Mouse (Mus musculus): ENCODE measurements at regions not wholly inside any gene's neighbourhood (a gene's known extent, or its start where the extent isn't known, plus 50 kb on each side); places are given as distances from the start of the nearest gene placed in this dataset.

- TF ChIP-seq POLR2A (IDR thresholded peaks at IDR 0.05; ENCODE audit: insufficient read length, low read depth) (no peak), POLR2AphosphoS2 (IDR thresholded peaks at IDR 0.05; ENCODE audit: insufficient read length, low read depth) (no peak), SRF (IDR thresholded peaks at IDR 0.05; ENCODE audit: control insufficient read depth, insufficient read length, low read depth) (no peak), REST (IDR thresholded peaks at IDR 0.05; ENCODE audit: insufficient read depth, insufficient read length) (no peak), MYOG (IDR thresholded peaks at IDR 0.05; ENCODE audit: control insufficient read depth in 1 of 3, insufficient read depth in 1 of 3, insufficient read length in 2 of 3, low read depth in 2 of 3) (no peak), TCF3 (IDR thresholded peaks at IDR 0.05; ENCODE audit: insufficient read length, low read depth) (no peak), MYOD1 (IDR thresholded peaks at IDR 0.05; ENCODE audit: control insufficient read depth in 1 of 3, insufficient read length in 2 of 3, low read depth in 2 of 3) (no peak), CEBPB (IDR thresholded peaks at IDR 0.05; ENCODE audit: insufficient read depth, poor library complexity, severe bottlenecking) (no peak), USF1 (IDR thresholded peaks at IDR 0.05; ENCODE audit: low read depth) (no peak), TCF12 (IDR thresholded peaks at IDR 0.05; ENCODE audit: insufficient read depth, poor library complexity, severe bottlenecking) (no peak), E2F4 (IDR thresholded peaks at IDR 0.05; ENCODE audit: insufficient read depth) (no peak), MAX (IDR thresholded peaks at IDR 0.05; ENCODE audit: low read depth) (no peak)
- H3K4me3 ChIP-seq, result no peak overlapping the region
- no peaks in the 10 kb centered on the region for H3K79me2 ChIP-seq (ENCODE audit: control insufficient read depth, insufficient read depth)
- H3K36me3 ChIP-seq (ENCODE audit: control insufficient read depth, insufficient read depth), result no peaks in the 10 kb centered on the region
- no peaks in the 10 kb centered on the region for H3K27me3 ChIP-seq (ENCODE audit: control insufficient read depth, insufficient read depth, insufficient read length)
- no peak overlapping the region for H3ac ChIP-seq (ENCODE audit: control insufficient read depth, insufficient read length)
- H3K4me2 ChIP-seq (ENCODE audit: low read depth), result no peak overlapping the region
These were observed 282.8 kb upstream of the Gria1 start for GRCm38 (mm10) chr11:56728204-56729002.

- no peak overlapping the region for H3K4me3 ChIP-seq
- H3K4me2 ChIP-seq (ENCODE audit: low read depth), result no peak overlapping the region
- no peaks in the 10 kb centered on the region for H3K27me3 ChIP-seq (ENCODE audit: control insufficient read depth, insufficient read depth, insufficient read length)
- H3K36me3 ChIP-seq (ENCODE audit: control insufficient read depth, insufficient read depth), result no peaks in the 10 kb centered on the region
- TF ChIP-seq MYOD1 (IDR thresholded peaks at IDR 0.05; ENCODE audit: control insufficient read depth in 1 of 3, insufficient read length in 2 of 3, low read depth in 2 of 3) (no peak), MYOG (IDR thresholded peaks at IDR 0.05; ENCODE audit: control insufficient read depth in 1 of 3, insufficient read depth in 1 of 3, insufficient read length in 2 of 3, low read depth in 2 of 3) (no peak), POLR2A (IDR thresholded peaks at IDR 0.05; ENCODE audit: insufficient read length, low read depth) (no peak), SRF (IDR thresholded peaks at IDR 0.05; ENCODE audit: control insufficient read depth, insufficient read length, low read depth) (no peak), POLR2AphosphoS2 (IDR thresholded peaks at IDR 0.05; ENCODE audit: insufficient read length, low read depth) (no peak), TCF12 (IDR thresholded peaks at IDR 0.05; ENCODE audit: insufficient read depth, poor library complexity, severe bottlenecking) (no peak), REST (IDR thresholded peaks at IDR 0.05; ENCODE audit: insufficient read depth, insufficient read length) (no peak), MAX (IDR thresholded peaks at IDR 0.05; ENCODE audit: low read depth) (no peak), USF1 (IDR thresholded peaks at IDR 0.05; ENCODE audit: low read depth) (no peak), E2F4 (IDR thresholded peaks at IDR 0.05; ENCODE audit: insufficient read depth) (no peak), TCF3 (IDR thresholded peaks at IDR 0.05; ENCODE audit: insufficient read length, low read depth) (no peak), CEBPB (IDR thresholded peaks at IDR 0.05; ENCODE audit: insufficient read depth, poor library complexity, severe bottlenecking) (no peak)
- no peak overlapping the region for H3ac ChIP-seq (ENCODE audit: control insufficient read depth, insufficient read length)
- H3K79me2 ChIP-seq (ENCODE audit: control insufficient read depth, insufficient read depth), result no peaks in the 10 kb centered on the region
These were observed 269.3 kb upstream of the Gria1 start for GRCm38 (mm10) chr11:56741857-56742256.

GRCm38 (mm10) chr11:56750032-56750431, 261.2 kb upstream of the Gria1 start:
- Histone ChIP-seq H3K27me3 (ENCODE audit: control insufficient read depth, insufficient read depth, insufficient read length) (no peaks in the 10 kb centered on the region), H3ac (ENCODE audit: control insufficient read depth, insufficient read length) (no peak overlapping the region), H3K4me2 (ENCODE audit: low read depth) (no peak overlapping the region)

GRCm38 (mm10) chr11:56750639-56751038, 260.5 kb upstream of the Gria1 start:
- no peak for TF ChIP-seq MAX (IDR thresholded peaks at IDR 0.05; ENCODE audit: low read depth)
- no peak for TF ChIP-seq SRF (IDR thresholded peaks at IDR 0.05; ENCODE audit: control insufficient read depth, insufficient read length, low read depth)
- no peak for TF ChIP-seq REST (IDR thresholded peaks at IDR 0.05; ENCODE audit: insufficient read depth, insufficient read length)
- no peak for TF ChIP-seq POLR2A (IDR thresholded peaks at IDR 0.05; ENCODE audit: insufficient read length, low read depth)
- Histone ChIP-seq H3ac (ENCODE audit: control insufficient read depth, insufficient read length) (no peak overlapping the region), H3K36me3 (ENCODE audit: control insufficient read depth, insufficient read depth) (no peaks in the 10 kb centered on the region), H3K27me3 (ENCODE audit: control insufficient read depth, insufficient read depth, insufficient read length) (no peaks in the 10 kb centered on the region), H3K4me3 (no peak overlapping the region), H3K79me2 (ENCODE audit: control insufficient read depth, insufficient read depth) (no peaks in the 10 kb centered on the region), H3K4me2 (ENCODE audit: low read depth) (no peak overlapping the region)

More at GRCm38 (mm10) chr11:56750032-56750431, 261.2 kb upstream of the Gria1 start:
- Histone ChIP-seq H3K79me2 (ENCODE audit: control insufficient read depth, insufficient read depth) (no peaks in the 10 kb centered on the region), H3K4me3 (no peak overlapping the region), H3K36me3 (ENCODE audit: control insufficient read depth, insufficient read depth) (no peaks in the 10 kb centered on the region)
- TF ChIP-seq REST (IDR thresholded peaks at IDR 0.05; ENCODE audit: insufficient read depth, insufficient read length) (no peak), USF1 (IDR thresholded peaks at IDR 0.05; ENCODE audit: low read depth) (no peak), SRF (IDR thresholded peaks at IDR 0.05; ENCODE audit: control insufficient read depth, insufficient read length, low read depth) (no peak), MYOD1 (IDR thresholded peaks at IDR 0.05; ENCODE audit: control insufficient read depth in 1 of 3, insufficient read length in 2 of 3, low read depth in 2 of 3) (no peak), POLR2AphosphoS2 (IDR thresholded peaks at IDR 0.05; ENCODE audit: insufficient read length, low read depth) (no peak), MYOG (IDR thresholded peaks at IDR 0.05; ENCODE audit: control insufficient read depth in 1 of 3, insufficient read depth in 1 of 3, insufficient read length in 2 of 3, low read depth in 2 of 3) (no peak), POLR2A (IDR thresholded peaks at IDR 0.05; ENCODE audit: insufficient read length, low read depth) (no peak), TCF12 (IDR thresholded peaks at IDR 0.05; ENCODE audit: insufficient read depth, poor library complexity, severe bottlenecking) (no peak), MAX (IDR thresholded peaks at IDR 0.05; ENCODE audit: low read depth) (no peak), TCF3 (IDR thresholded peaks at IDR 0.05; ENCODE audit: insufficient read length, low read depth) (no peak), CEBPB (IDR thresholded peaks at IDR 0.05; ENCODE audit: insufficient read depth, poor library complexity, severe bottlenecking) (no peak)
